ENCODE assay signal across 8 mouse cellular contexts in genomic region chr6:29985986-29986385, GRCm38 (mm10).
DNase-seq lines count a peak whose midpoint lies in the region; ATAC-seq lines count a peak whose summit lies in the region.

No protein-coding gene starts in this region.

- no peak overlapping the region for H3K27ac ChIP-seq in lung, embryonic 16.5 days (ENCODE audit: low read length)

- H3K36me3 ChIP-seq in lung, embryonic 16.5 days (ENCODE audit: control insufficient read depth, insufficient read depth, low read length) = no peaks in the 10 kb centered on the region

- peak overlapping the region; percentile 66 for H3K4me3 ChIP-seq in lung, embryonic 16.5 days (ENCODE audit: low read length)

- H3K4me1 ChIP-seq in lung, embryonic 16.5 days (replicated peaks; ENCODE audit: control insufficient read depth, insufficient read depth, low read length) = peaks cover 8% of the 10 kb centered on the region

- no peaks in the 10 kb centered on the region for H3K9me3 ChIP-seq in lung, embryonic 16.5 days (ENCODE audit: control insufficient read depth, low read length)

- 0 out of 2 replicates have a peak, but pooled peaks cover 2% of the 10 kb centered on the region for H3K27me3 ChIP-seq in lung, embryonic 16.5 days (ENCODE audit: control insufficient read depth, insufficient read depth, low read depth, low read length)

- H3K9ac ChIP-seq in lung, embryonic 16.5 days (ENCODE audit: low read length) = no peak overlapping the region; the same call in 1 of the 2 replicates

- 0 out of 2 replicates have a peak, but pooled peaks have one; percentile 2 for ATAC-seq in lung, embryonic 16.5 days (ENCODE audit: low read depth)
- ATAC-seq in megakaryocyte-erythroid progenitor cell, adult 5-6 weeks (replicated peaks; ENCODE audit: low FRiP score, low TSS enrichment, poor library complexity, severe bottlenecking) = no peak
- no peak for ATAC-seq in frontal cortex, adult (ENCODE audit: low TSS enrichment)

- DNase-seq in adrenal gland, postnatal 14 days = peak; percentile 25
- no peak for DNase-seq in adrenal gland, postnatal 10 days
- DNase-seq in thymus, postnatal 25 days = peak; percentile 3
- no peak for DNase-seq in thymus, adult 18-20 months
- no peak for DNase-seq in cerebellum, adult 9-10 months

- WGBS in lung, embryonic 16.5 days = 26% methylated on average over 6 of the region's 6 CpGs

- H3K4me2 ChIP-seq in lung, embryonic 16.5 days (ENCODE audit: low read depth, low read length) = peak overlapping the region; percentile 94

Comparison
In these comparisons a context has a peak if more than half of its experiments do, and no peak if none do; other contexts are left out.
1. DNase-seq: peak in adrenal gland, postnatal 14 days (single experiment) and thymus, postnatal 25 days (single experiment); none in adrenal gland, postnatal 10 days (single experiment), thymus, adult 18-20 months (0 of 2) and cerebellum, adult 9-10 months (single experiment).